Mouse (Mus musculus) kidney, postnatal 14 days (tissue): Measurements from ENCODE around the gene Gria4.
"Not testable (repeated sequence)": the region's sequence is repeated elsewhere in the genome, so short reads cannot be mapped to it uniquely, and the experiment has no call there.

Source experiments
- DNase-seq: peaks from one replicate; pipeline ENCODE4 v3.0.0; 2022; ENCODE audit warnings: mixed read lengths

Gene Gria4

GRCm38 (mm10) chr9:4795544-4796288, at the start of gene Gria4:
TSS of gene Gria4 (minus strand) at chr9:4796234.
- peak; percentile 63 for DNase-seq

DNA sequence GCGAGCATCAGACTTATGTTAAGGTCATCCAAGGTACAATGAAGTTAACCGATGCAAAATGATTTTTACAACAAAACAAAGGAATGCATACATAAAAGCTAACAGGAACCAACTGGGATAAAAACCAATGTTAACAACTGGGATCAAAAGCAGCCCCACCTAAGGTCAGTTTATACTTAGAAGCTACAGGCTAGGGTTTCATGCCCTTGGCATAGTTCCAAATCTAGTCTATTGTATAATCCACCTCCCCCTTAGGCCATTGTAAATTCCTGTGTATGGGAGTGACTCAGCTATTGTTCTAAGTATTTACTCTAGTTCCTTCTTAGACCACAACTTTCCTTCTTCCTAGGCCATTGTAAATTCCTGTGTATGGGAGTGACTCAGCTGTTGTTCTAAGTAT, 14.9 kb upstream of the Gria4 start:
- DNase-seq = not testable (repeated sequence)

GRCm38 (mm10) chr9:4803151-4803755, 7.2 kb upstream of the Gria4 start:
- DNase-seq = no peak

- DNase-seq = no peak
Observed at GRCm38 (mm10) chr9:4797396-4797795, 1.4 kb upstream of the Gria4 start.

DNA sequence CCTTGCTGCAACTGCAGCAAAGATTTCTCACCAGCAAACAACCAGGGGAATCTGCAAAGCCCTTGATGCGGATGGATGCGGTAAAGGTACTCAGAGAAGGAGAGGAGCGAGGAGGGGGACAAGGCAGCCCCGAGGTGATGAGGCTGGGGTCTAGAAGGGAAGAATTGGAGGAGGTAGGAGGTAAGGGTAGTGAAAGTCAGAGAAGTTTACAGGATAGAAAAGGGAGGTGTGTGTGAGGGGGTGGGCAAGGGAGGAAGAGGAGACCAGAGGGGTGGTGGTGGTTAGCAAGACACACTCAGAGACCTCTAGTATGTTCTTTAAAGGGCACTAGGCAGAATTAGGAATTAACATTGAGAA, 233 bp upstream of the Gria4 start:
- DNase-seq = no peak

DNA sequence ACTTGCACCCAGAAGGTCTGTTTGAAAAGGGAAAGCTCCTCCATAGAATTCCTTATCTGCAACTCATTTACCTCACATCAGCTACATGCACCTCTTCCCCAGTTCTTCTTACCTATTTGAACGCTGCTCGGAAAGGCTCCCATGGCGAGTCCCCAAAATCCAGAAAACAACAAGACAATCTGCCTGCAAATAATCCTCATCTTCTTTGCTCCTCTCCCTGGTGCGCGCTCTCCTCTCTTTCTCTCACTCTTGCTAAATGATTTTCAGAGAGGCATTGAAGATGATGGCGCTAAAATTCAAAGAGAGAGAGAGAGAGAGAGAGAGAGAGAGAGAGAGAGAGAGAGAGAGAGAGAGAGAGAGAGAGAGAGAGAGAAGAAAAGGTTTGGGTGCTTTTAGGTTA, 959 bp downstream of the Gria4 start:
- no peak for DNase-seq

DNA sequence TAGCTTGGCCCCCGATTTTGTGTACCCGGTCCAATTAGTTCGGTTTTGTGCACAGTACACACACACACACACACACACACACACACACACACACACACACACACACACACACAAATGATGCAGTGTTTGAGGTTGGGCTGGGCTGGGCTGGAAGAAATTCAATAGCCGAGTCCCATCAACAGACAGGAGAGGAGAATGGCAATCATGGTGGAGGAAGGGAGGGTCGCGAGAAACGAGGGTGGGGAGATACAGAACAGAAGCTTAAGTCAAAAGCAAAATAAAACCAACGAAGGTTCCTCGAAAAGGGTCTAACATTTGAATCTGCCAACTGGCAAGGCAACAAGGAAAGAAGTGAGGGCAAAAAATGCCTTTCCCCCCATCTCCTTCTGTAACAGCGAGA, 1.6 kb downstream of the Gria4 start:
- DNase-seq = peak; percentile 2

DNA sequence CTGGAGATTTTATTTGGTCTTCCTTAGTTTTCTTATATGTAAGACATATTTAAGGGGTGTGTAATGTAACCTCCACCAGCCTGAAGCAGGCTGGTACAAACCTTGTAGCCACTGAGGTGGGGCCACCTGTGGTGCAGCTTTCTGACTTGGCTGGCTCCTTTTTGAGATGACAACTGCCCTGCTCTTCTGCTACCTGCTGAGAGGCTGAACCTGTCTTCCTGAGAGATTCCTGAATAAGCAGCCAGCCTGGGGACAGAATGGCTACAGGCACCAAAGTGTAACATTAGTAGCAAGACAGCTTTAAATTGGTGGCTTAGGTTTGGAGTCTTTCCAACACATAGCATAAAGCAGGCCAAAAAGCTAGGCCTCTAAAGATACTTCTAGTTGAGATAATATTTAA, 46.6 kb downstream of the Gria4 start:
- DNase-seq = not testable (repeated sequence)

DNA sequence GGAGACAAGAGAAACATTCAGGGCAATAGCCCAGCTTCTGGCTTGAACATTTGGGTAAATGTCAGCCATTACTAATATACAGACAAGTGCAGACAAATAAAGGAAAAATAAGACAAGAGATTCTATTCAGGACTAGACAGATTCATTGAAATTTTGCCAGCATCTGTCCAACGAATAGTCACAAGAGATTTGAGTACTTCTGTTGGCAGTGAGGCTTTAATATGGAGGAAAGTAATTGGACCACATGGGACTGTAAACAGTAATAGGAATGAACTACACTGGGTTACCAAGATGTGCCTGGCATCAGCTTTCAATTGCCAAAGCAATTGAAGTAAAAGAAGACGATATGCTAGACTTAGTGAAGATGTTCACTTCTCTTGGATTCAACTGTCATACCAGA, 81.9 kb downstream of the Gria4 start:
- no peak for DNase-seq

- DNase-seq = no peak
Observed at GRCm38 (mm10) chr9:4712367-4712766, 83.7 kb downstream of the Gria4 start.

DNA sequence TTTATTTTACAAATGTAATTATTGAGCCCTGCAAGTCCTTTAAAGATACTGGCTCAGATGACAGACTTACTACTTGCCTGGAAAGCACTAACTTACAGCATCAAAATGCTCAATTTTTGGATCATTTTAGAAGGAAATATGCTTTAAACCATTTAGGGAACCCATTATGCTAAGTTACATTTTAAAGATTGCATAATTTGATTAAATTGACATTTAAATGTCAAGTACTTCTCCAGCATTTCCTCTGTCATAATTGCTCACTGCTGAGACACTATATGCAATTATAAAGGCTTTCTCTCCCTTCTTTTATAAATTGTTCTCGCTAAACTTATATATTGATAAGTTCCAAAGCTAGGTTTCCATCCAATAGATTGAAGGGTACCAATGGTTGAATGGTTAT, 108.9 kb downstream of the Gria4 start:
- DNase-seq = no peak

DNA sequence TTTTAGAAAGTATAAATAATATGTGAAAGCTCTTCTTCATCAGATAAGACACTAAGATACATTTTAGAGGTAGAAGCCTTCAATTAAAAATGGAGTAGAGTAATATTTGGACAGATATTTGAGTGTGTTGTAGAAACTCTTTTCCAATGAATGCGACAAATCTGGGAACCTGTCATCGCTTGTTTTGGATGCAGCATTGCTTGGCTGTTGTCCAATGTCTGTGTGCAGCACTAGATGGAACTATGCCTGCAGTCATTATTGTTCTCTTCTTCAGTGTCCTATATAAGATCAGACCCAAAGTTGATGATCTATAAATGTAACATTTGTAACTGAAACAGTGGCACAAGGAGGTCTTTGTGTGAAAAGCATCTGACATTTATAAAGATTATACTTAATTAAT, 115.8 kb downstream of the Gria4 start:
- no peak for DNase-seq

- DNase-seq = no peak
Observed at GRCm38 (mm10) chr9:4679099-4679498, 116.9 kb downstream of the Gria4 start.

DNA sequence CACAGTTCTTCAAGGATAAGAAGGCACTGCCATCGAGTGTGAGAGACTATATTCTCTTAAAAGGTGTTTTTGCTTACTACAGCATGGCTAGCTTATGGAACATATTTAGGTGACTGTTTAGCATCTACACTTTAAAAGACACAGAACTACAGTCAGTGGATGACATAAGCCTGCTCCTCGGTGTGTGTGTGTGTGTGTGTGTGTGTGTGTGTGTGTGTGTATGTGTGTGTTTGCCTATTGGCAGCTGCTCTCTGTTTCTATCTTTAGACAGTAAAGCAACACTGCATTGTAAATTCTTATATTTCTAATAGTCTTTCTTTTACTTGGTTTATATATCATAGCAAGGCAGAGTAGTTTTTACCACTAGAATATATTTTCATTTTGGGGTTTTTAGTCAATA, 130.3 kb downstream of the Gria4 start:
- DNase-seq = no peak

GRCm38 (mm10) chr9:4662421-4662820, 133.6 kb downstream of the Gria4 start:
- DNase-seq = no peak

- DNase-seq = no peak
Observed at GRCm38 (mm10) chr9:4658951-4659350, 137.1 kb downstream of the Gria4 start.

- DNase-seq = no peak
Observed at GRCm38 (mm10) chr9:4654333-4654732, 141.7 kb downstream of the Gria4 start.

GRCm38 (mm10) chr9:4639192-4639900, 156.7 kb downstream of the Gria4 start:
- no peak for DNase-seq

DNA sequence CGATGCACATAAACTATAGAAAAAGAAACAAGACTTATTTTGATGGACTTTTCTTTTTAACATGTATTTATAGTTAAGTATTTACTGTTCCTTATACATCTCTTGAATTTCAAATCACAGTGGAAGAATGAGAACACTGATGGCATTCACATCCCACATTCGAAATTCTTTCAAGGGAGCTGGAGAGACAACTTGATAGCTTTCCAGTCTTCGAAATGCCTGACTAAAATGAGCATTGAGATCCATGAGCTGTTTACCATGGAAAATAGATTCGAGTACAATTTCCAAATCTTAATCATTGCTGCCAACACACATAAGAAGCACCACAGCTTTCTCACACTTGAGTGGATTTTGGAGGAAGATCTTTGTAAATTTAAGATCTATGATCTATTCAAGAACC, 164.1 kb downstream of the Gria4 start:
- DNase-seq = no peak

DNA sequence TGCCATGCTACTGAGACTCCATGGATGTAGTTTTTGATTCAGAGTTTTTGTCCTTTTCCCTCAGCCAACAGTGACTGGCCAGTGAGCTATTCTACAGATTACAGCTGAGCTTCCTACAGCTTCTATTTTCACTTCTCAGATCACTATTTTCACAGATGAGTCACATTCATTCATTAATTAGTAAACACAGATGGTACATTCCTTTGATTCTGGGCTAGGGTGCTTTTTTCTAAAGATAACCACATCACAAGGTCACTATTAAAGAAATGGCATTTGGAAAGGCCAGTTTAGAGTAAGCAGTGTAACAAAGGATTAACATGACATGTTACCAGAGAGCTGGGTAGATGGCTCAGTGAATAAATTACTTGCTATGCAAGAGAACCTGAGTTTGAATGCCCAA, 180.7 kb downstream of the Gria4 start:
- DNase-seq = no peak

DNA sequence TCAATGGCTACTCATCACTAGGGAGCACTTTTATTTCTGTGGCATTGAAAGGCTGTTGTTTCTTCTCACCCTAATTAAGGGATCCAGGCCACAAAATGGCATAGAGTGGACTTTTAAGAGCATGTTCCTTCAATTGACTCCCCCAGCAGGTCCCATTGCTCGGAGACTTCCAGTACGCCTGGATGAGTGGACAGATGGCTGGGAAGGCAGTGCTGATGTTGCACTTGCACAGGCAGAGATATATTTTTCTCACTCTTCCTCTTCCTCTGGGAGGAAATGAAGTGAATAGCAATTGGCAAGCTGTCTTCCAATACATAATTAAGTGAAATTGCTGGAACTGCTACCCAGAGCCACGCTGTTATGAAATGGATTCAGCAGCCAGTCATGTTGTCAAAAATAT, 190.7 kb downstream of the Gria4 start:
- no peak for DNase-seq

DNA sequence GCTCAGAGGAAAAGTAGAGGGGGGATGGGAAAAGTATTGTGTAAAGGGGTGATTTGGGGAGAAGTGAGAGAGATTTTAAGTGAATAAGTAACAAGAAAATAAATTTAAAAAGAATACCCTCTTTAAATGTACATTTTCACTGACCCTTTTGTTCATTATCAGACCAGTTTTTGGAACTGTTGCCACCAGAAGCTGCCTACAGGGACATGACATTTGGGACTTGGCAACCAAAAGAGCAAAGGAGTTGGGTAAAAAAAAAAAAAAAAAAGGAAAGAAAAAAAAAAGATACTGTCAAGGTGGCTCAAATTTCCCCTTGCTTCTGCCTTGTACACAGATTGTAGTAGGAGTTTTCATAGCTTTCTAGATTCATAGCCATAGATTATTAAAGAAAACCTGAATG, 191.8 kb downstream of the Gria4 start:
- no peak for DNase-seq

- DNase-seq = no peak
Observed at GRCm38 (mm10) chr9:4601788-4602187, 194.2 kb downstream of the Gria4 start.

DNA sequence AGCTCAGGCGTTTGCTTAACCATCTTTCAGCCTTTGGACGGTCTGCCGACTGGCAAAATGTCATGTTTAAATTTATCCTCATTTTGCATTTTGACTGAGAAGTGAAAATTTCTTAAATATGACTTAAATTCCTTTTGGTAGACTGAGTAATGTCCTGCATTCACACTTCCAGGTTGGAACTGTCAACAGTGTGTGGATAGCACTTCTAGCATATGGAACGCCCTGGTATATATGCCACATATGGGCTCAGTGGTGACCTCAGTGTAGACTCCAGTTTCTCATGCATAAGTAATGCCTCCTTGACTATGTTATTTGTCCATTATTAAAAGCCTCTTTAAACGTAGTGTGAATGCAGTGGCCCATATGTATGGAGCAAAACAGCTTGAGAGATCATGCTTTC, 222.4 kb downstream of the Gria4 start:
- no peak for DNase-seq
